Mouse (Mus musculus) layer of hippocampus, adult 18-20 months (tissue): ENCODE results near the gene Myh6. TPM values are rescaled to one million over a fixed set of nuclear protein-coding genes. Genes with fewer than 3 reads are reported as not detected.

ENCODE experiments used
- DNase-seq, 2 experiments: peaks; one replicate each; pipeline ENCODE4 v3.0.0; 2022; ENCODE audit warnings: low spot score in 2 of 2
- microRNA-seq, 2 experiments: library from miRNA; unstranded; fragments of <30 nt; microRNA quantifications; one replicate each; pipeline ENCODE4 v1.2.0; 2021
- total RNA-seq, 2 experiments: library from RNA; stranded (reverse); gene quantifications; 2 replicates each; pipeline ENCODE4 v1.2.3; 2021

The Myh6 gene
- total RNA-seq, 2 experiments from 2014 or later, result 3.7 to 5.0 TPM

DNA sequence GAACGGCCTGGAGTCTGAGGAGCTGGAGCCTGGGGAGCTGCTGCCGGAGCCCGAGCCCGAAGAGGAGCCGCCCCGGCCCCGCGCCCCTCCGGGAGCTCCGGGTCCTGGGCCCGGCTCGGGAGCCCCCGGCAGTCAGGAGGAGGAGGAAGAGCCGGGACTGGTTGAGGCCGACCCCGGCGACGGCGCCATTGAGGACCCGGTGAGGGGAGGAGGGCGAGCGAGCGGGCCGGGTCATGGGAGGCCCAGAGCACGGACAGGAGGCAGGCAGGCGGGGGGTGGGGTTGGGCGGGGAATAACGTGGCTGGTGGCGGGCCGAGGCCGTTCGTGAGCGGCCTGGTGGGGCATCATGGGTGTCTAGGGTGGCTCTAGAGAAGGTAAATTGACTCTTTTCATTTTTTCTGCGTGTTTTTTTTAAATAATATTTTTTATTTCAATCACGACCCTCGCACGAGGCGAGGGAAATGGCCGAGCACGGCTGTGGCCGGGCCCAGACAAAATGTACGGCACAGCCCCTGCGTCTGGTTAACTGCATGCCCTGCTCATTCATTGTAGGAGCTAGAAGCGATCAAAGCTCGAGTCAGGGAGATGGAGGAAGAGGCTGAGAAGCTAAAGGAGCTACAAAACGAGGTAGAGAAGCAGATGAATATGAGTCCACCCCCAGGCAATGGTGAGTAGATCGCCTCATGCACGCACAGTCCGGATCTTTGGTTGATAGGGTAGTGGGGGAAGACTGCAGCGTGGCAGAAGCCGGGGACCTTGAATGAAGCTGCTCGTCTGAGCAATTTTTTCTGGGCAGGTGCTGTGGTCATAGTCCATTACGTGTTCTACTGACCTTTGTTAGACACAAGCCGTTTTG, 72.2 kb downstream of the Myh6 start:
- DNase-seq, result peak in 1 of 2 experiments; percentile 49

DNA sequence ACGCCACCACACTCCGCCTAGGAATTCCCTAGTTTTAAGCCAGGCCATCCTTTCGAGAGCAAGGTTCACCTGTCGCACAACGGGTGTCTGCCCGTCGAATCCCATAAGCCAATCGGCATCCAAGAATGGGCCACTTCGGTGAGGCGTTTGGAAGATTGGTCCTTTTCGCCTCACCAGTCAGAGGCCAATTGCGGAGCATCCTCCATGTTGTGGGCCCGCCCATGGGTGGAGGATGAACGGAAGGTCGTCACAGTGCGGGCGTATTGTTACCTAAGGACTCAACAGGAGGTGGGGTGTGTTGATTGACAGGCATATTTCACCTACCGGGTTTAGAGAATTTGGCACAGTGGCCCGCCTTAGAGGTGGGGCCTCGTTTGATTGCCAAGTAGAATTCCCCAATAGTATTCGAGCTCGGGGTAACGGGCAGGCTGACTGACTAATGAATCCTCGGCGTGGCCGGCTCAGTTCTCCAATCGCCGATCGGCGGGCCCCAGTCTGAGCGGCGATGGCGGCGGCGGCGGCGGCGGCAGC, 73.0 kb downstream of the Myh6 start:
- peak; percentile 99 for DNase-seq

DNA sequence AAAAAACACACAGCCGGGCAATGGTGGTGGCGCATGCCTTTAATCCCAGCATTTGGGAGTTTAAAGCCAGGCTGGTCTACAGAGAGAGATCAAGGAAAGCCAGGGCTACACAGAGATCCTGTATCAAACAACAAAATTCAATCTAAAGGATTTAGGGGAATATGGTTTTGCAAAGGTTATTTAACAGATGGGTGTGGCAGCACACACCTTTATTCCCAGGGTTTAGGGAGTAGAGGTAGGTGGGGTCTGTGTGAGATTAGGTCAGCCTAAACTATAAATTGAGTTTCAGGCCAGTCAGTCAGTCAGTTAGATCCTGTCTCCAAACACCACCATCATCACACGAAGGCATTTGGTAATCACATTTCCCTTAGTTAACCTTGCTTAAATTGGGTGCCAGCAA, 74.5 kb downstream of the Myh6 start, which contains the start of gene Pabpn1:
TSS of gene Pabpn1 (plus strand) at position 301 of the 400 bp plus-strand sequence.
- no peak for DNase-seq

Small RNA genes within 50 kb of the gene (microRNA-seq; reads per million reads assigned to microRNA genes)
- gene Mir208a, result 0.99 to 4.9 reads per million in 2 experiments
- gene Mir208b, result 0 to 3.1 reads per million in 2 experiments

Other genes with a start within 250 kb of the Myh6 start
- gene Slc7a8, start 185.0 kb downstream of the Myh6 start, total RNA-seq, result 10 to 100 TPM; 52.3 to 53.1 TPM
- not detected for gene Rnf212b, start 152.8 kb downstream of the Myh6 start, total RNA-seq
- gene Homez, start 96.0 kb downstream of the Myh6 start, total RNA-seq, result 10 to 100 TPM; 22.7 to 22.8 TPM
- 10 to 100 TPM; 19.3 to 19.7 TPM for gene Ppp1r3e, start 89.4 kb downstream of the Myh6 start, total RNA-seq
- gene Bcl2l2, start 83.5 kb downstream of the Myh6 start, total RNA-seq, result 100 to 1,000 TPM; 121 to 124 TPM
- gene Gm20521, start 83.5 kb downstream of the Myh6 start, total RNA-seq, result 1 to 10 TPM in 1 of 2 experiments, under 1 TPM in 1; 0.45 to 7.3 TPM
- gene Pabpn1, start 74.4 kb downstream of the Myh6 start, total RNA-seq, result 100 to 1,000 TPM; 227 to 252 TPM
- 100 to 1,000 TPM; 691 to 697 TPM for gene Slc22a17, start 53.8 kb downstream of the Myh6 start, total RNA-seq
- gene Efs, start 40.8 kb downstream of the Myh6 start, total RNA-seq, result 10 to 100 TPM in 1 of 2 experiments, 1 to 10 TPM in 1; 9.9 to 10.5 TPM
- not detected for gene Il25, start 34.2 kb downstream of the Myh6 start, total RNA-seq
- gene Cmtm5, start 30.7 kb downstream of the Myh6 start, total RNA-seq, result 10 to 100 TPM; 77.1 to 86.1 TPM
- not detected for gene Gm17428, start 10.0 kb upstream of the Myh6 start, total RNA-seq
- gene Myh7, start 27.7 kb upstream of the Myh6 start, total RNA-seq, result 10 to 100 TPM; 10.1 to 14.4 TPM
- gene Ngdn, start 48.5 kb upstream of the Myh6 start, total RNA-seq, result 10 to 100 TPM; 30.2 to 32.7 TPM
- 10 to 100 TPM; 52.9 to 58.5 TPM for gene Zfhx2, start 125.4 kb upstream of the Myh6 start, total RNA-seq
- gene Thtpa, start 127.9 kb upstream of the Myh6 start, total RNA-seq, result 10 to 100 TPM; 17.8 to 18.3 TPM
- 10 to 100 TPM; 11.3 to 14.9 TPM for gene Ap1g2, start 139.7 kb upstream of the Myh6 start, total RNA-seq
- 100 to 1,000 TPM; 423 to 433 TPM for gene Jph4, start 150.0 kb upstream of the Myh6 start, total RNA-seq